Mouse (Mus musculus) kidney, adult 18-20 months (tissue): ENCODE data around the gene Zfp936.
"Not testable (repeated sequence)": the region's sequence is repeated elsewhere in the genome, so short reads cannot be mapped to it uniquely, and the experiment has no call there.

Source experiments
- DNase-seq: peaks from one replicate; pipeline ENCODE4 v3.0.0; 2021

Gene Zfp936

DNA sequence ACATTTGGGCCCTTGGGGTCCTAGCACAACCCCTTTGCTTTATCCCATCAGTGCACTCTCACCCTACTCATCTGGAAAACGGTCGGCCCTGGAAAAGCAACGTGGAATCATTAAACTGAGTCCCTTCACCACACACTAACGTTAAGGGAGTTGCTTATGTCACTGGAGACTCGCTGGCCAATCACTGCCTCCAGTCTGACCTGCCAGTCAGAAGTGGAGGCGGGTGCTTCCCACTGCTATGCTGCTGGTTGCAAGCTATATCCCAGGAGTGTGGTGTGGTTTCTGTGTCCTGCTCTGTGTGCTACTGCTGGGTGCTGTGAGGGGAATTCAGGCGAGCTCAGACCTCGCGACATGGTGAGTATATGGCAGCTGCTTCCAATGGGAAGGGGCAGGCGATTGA, at the start of gene Zfp936:
TSS of gene Zfp936 (plus strand) at position 301 of the 400 bp plus-strand sequence.
- not testable (repeated sequence) for DNase-seq

DNA sequence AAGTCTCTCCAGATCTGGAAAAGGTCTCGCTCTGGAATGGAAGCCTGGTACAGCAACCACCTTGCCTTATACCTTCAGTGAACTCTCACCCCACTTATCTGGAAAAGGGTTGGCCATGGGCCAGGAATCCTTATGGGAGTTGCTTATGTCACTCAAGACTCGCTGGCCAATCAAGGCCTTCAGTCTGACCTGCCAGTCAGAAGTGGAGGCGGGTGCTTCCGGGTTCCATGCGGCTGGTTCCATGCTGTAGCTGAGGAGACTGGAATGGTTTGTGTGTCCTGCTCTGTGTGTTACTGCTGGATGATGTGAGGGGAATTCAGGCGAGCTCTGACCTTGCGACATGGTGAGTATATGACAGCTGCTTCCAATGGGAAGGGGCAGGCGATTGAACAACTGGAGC, 36.2 kb upstream of the Zfp936 start:
- no peak for DNase-seq

DNA sequence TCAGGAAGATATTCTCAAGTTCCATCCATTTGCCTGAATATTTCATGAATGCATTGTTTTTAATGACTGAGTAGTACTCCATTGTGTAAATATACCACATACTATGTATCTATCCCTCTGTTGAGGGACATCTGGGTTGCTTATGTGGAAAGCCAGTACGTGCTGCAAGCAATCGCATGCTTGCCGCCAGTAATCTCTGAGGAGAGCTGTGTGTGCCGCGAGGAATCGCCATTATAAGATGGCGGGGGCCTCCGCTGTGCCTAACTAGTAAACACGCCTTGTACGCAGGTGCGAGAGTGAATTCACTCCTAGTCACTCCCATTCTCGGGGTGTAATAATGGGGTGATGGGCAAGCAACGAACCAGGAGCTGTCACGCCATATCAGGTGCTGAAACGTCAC, 14.7 kb downstream of the Zfp936 start:
- not testable (repeated sequence) for DNase-seq

DNA sequence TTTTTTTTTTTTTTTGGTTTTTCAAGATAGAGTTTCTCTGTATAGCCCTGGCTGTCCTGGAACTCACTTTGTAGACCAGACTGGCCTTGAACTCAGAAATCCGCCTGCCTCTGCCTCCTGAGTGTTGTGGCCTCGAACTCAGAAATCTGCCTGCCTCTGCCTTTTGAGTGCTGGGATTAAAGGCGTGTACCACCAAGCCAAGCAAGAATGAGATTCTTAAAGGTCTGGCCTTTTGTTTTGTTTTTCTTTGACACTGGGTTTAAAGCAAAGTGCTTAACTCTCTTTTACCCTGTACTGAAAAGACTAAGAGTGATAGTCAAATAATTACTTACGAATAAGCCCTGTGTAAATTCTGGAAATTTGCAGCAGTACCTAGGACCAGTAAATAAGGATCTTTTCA, 50.1 kb downstream of the Zfp936 start:
- not testable (repeated sequence) for DNase-seq

DNA sequence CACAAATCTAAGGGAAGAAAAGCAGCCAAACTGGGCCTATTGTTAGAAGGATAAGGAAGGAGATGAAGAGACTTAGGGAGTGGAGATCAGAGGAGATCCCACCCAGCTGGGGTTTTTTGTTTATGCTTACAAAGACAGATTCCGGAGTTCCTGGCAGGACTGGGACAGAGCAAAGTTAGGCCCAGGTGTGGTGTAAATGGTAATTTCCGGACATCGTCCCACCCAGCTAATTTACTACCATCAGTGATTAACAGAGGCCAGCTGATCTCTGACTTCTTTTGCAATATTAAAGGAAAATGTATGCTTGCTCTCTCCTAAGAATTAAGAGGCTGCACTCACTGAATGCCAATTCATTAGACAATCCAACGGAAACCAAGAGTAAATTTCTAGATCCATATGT, 53.1 kb downstream of the Zfp936 start:
- DNase-seq, result not testable (repeated sequence)

DNA sequence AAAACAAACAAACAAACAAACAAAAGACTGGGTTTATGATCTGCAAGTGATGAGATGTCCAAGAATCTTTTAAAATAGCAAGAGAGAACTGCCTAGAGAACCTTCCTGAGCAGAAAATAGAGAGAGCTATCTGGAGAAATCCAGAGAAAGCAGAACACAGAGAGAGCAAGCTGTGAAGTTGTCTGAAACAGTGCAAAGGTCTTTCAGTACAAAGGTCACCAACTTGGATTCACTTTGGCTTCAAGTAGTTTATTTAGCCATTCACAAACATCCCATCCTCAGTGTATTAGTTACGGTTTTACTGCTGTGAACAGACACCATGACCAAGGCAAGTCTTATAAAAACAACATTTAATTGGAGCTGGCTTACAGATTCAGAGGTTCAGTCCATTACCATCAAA, 53.8 kb downstream of the Zfp936 start:
- DNase-seq, result not testable (repeated sequence)

DNA sequence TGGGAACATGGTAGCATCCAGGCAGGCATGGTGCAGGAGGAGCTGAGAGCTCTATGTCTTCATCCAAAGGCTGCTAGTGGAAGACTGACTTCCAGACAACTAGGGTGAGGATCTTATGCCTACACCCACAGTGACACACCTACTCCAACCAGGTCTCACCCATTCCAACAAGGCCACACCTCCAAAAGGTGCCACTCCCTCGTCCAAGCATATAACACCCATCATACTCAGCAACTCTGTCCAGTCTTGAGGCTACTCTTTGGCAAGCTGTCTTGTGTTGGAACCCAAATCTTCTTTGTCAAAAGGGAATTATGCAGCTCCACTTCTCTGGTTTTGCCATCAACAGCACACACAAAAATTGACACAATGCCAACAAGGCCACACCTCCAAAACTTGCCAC, 54.2 kb downstream of the Zfp936 start:
- DNase-seq, result not testable (repeated sequence)

DNA sequence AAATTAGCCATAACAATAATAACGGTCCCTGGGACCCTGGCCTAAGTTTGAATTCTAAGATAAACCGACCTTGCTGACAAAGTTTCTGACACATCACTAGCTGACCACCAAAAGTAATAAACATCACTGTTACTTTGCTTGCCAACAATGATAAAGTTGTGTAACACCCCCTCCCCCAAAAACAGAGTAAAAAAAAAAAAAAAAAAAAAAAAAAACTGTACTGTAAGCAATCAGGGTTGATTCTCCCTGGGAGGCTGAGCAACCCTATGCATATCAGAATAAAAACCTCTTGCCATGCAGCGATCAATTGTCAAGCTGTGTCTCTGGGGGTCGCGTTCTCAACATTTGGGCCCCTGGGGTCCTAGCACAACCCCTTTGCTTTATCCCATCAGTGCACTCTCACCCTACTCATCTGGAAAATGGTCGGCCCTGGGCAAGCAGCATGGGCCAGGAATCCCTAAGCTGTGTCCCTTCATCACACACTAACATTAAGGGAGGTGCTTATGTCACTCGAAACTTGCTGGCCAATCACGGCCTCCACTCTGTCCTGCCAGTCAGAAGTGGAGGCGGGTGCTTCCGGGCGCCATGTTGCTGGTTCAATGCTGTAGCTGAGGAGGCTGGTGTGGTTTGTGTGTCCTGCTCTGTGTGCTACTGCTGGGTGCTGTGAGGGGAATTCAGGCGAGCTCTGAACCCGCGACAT, 63.1 kb downstream of the Zfp936 start:
- DNase-seq, result no peak

DNA sequence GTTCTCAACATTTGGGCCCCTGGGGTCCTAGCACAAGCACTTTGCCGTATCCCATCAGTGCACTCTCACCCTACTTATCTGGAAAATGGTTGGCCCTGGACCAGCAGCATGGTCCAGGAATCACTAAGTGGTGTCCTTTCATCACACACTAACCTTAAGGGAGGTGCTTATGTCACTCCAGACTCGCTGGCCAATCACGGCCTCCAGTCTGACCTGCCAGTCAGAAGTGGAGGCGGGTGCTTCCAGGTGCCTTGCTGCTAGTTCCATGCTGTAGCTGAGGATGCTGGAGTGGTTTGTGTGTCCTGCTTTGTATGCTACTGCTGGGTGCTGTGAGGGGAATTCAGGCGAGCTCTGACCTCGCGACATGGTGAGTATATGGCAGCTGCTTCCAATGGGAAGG, 99.8 kb downstream of the Zfp936 start:
- not testable (repeated sequence) for DNase-seq
